Mouse (Mus musculus) stomach, embryonic 14.5 days (tissue): Measurements from ENCODE around the gene Ttbk2. TPM values are rescaled to one million over a fixed set of nuclear protein-coding genes. Genes with fewer than 3 reads are reported as not detected.

ENCODE experiments used
- ATAC-seq: fragments of 200-750 bp; cut with Nextera tagmentation; 2 replicates; pipeline ENCODE4 v1.8.0; 2017; ENCODE audit warnings: low read depth, moderate TSS enrichment; ENCODE audit not compliant: insufficient number of reproducible peaks, insufficient read depth, low FRiP score
- H3K27ac ChIP-seq: fragments of 300-500 bp; sonication (generic); 2 replicates; pipeline ENCODE4 v1.5.1; 2014; ENCODE audit warnings: mild to moderate bottlenecking, low read length, moderate library complexity, mixed read lengths
- H3K27me3 ChIP-seq: fragments of 300-500 bp; sonication (generic); 2 replicates; pipeline ENCODE4 v1.6.1; 2014; ENCODE audit warnings: low read length, control low read depth, mixed read lengths; ENCODE audit not compliant: control insufficient read depth, insufficient read depth
- H3K36me3 ChIP-seq: fragments of 300-500 bp; sonication (generic); 2 replicates; pipeline ENCODE4 v1.6.1; 2014; ENCODE audit warnings: mild to moderate bottlenecking, control low read depth, low read length, moderate library complexity, mixed read lengths; ENCODE audit not compliant: control insufficient read depth, insufficient read depth
- H3K4me1 ChIP-seq: fragments of 300-500 bp; sonication (generic); 2 replicates; pipeline ENCODE4 v1.6.1; 2014; ENCODE audit warnings: low read length, control low read depth, mixed read lengths; ENCODE audit not compliant: control insufficient read depth, insufficient read depth
- H3K4me2 ChIP-seq: fragments of 300-500 bp; sonication (generic); replicated peaks from 2 replicates; pipeline ENCODE4 v1.6.1; 2014; ENCODE audit warnings: low read depth, low read length, control low read depth
- H3K4me3 ChIP-seq: fragments of 300-500 bp; sonication (generic); 2 replicates; pipeline ENCODE4 v1.5.1; 2014; ENCODE audit warnings: low read depth, low read length, control low read depth
- H3K9ac ChIP-seq: fragments of 300-500 bp; sonication (generic); replicated peaks from 2 replicates; pipeline ENCODE4 v1.6.1; 2014; ENCODE audit warnings: low read depth, mild to moderate bottlenecking, control low read depth, low read length, moderate library complexity, mixed read lengths
- H3K9me3 ChIP-seq: fragments of 300-500 bp; sonication (generic); 2 replicates; pipeline ENCODE4 v1.6.1; 2016; ENCODE audit warnings: low read depth, low read length, control low read depth; ENCODE audit not compliant: control insufficient read depth
- WGBS: fragments of 180-500 bp; shearing (Covaris S2); extraction: QIAGEN DNeasy Blood & Tissue Kit; methylation state at CpG from one replicate; pipeline ENCODE4 v1.1.7; 2014; 5-methylcytosine and 5-hydroxymethylcytosine counted together
- polyA plus RNA-seq: library from polyadenylated mRNA; unstranded; fragments of >200 nt; fragmentation: Nextera tagmentation; extraction: Ambion mirVana; gene quantifications from 2 replicates; pipeline ENCODE4 v1.2.1, GENCODE M21; 2014

Gene Ttbk2
- polyA plus RNA-seq, 1 experiment from 2014 or later = 5.1 TPM

- no peak for ATAC-seq
Observed at GRCm38 (mm10) chr2:120835167-120835566, 15.2 kb downstream of the Ttbk2 start.

GRCm38 (mm10) chr2:120826936-120827638, 23.3 kb downstream of the Ttbk2 start:
- Histone ChIP-seq H3K9me3 (no peaks in the 10 kb centered on the region), H3K4me2 (no peak overlapping the region), H3K27me3 (no peaks in the 10 kb centered on the region), H3K4me3 (no peak overlapping the region), H3K4me1 (no peaks in the 10 kb centered on the region), H3K27ac (no peak overlapping the region), H3K36me3 (no peaks in the 10 kb centered on the region), H3K9ac (no peak overlapping the region)
- no peak for ATAC-seq
- WGBS = 48% methylated on average over 1 of the region's 1 CpGs

More at GRCm38 (mm10) chr2:120835167-120835566, 15.2 kb downstream of the Ttbk2 start:
- no peak overlapping the region for H3K4me3 ChIP-seq
- no peak overlapping the region for H3K4me2 ChIP-seq
- H3K27me3 ChIP-seq = no peaks in the 10 kb centered on the region
- WGBS = 92% methylated on average over 4 of the region's 4 CpGs
- no peaks in the 10 kb centered on the region for H3K4me1 ChIP-seq
- no peaks in the 10 kb centered on the region for H3K36me3 ChIP-seq
- H3K9ac ChIP-seq = no peak overlapping the region
- no peak overlapping the region for H3K27ac ChIP-seq
- no peaks in the 10 kb centered on the region for H3K9me3 ChIP-seq

- no peak overlapping the region for H3K4me3 ChIP-seq
- no peak overlapping the region for H3K4me2 ChIP-seq
- WGBS = 88% methylated on average over 2 of the region's 2 CpGs
- no peak for ATAC-seq
- no peaks in the 10 kb centered on the region for H3K4me1 ChIP-seq
- no peak overlapping the region for H3K9ac ChIP-seq
- H3K27me3 ChIP-seq = no peaks in the 10 kb centered on the region
- no peaks in the 10 kb centered on the region for H3K9me3 ChIP-seq
- no peaks in the 10 kb centered on the region; the same call in 1 of the 2 replicates for H3K36me3 ChIP-seq
- no peak overlapping the region for H3K27ac ChIP-seq
Observed at GRCm38 (mm10) chr2:120770265-120770935, 80.0 kb downstream of the Ttbk2 start.

GRCm38 (mm10) chr2:120761922-120762321, 88.5 kb downstream of the Ttbk2 start:
- no peak for ATAC-seq
- Histone ChIP-seq H3K9me3 (no peaks in the 10 kb centered on the region), H3K27ac (no peak overlapping the region), H3K4me2 (no peak overlapping the region), H3K4me1 (no peaks in the 10 kb centered on the region), H3K27me3 (no peaks in the 10 kb centered on the region), H3K4me3 (no peak overlapping the region), H3K9ac (no peak overlapping the region), H3K36me3 (no peaks in the 10 kb centered on the region; the same call in 1 of the 2 replicates)

GRCm38 (mm10) chr2:120748041-120748440, 102.4 kb downstream of the Ttbk2 start:
- no peak overlapping the region for H3K27ac ChIP-seq
- H3K9ac ChIP-seq = no peak overlapping the region
- no peak for ATAC-seq
- H3K4me3 ChIP-seq = no peak overlapping the region
- no peaks in the 10 kb centered on the region for H3K27me3 ChIP-seq
- WGBS = 96% methylated on average over 2 of the region's 2 CpGs
- H3K9me3 ChIP-seq = no peaks in the 10 kb centered on the region
- H3K4me1 ChIP-seq = no peaks in the 10 kb centered on the region
- no peak overlapping the region for H3K4me2 ChIP-seq
- peaks cover 12% of the 10 kb centered on the region; the same call in 1 of the 2 replicates for H3K36me3 ChIP-seq

- Histone ChIP-seq H3K9me3 (no peaks in the 10 kb centered on the region), H3K36me3 (peaks cover 12% of the 10 kb centered on the region; the same call in 1 of the 2 replicates), H3K4me2 (no peak overlapping the region), H3K27me3 (no peaks in the 10 kb centered on the region), H3K27ac (no peak overlapping the region), H3K4me1 (no peaks in the 10 kb centered on the region), H3K9ac (no peak overlapping the region), H3K4me3 (no peak overlapping the region)
- 94% methylated on average over 1 of the region's 1 CpGs for WGBS
- ATAC-seq = no peak
Observed at GRCm38 (mm10) chr2:120745496-120745895, 104.9 kb downstream of the Ttbk2 start.

- peak overlapping the region; percentile 94 for H3K27ac ChIP-seq
- WGBS = 31% methylated on average over 7 of the region's 7 CpGs
- peak overlapping the region; percentile 94 for H3K4me2 ChIP-seq
- H3K4me3 ChIP-seq = peak overlapping the region; percentile 96
- peaks cover 12% of the 10 kb centered on the region; the same call in 1 of the 2 replicates for H3K4me1 ChIP-seq
- peaks cover 12% of the 10 kb centered on the region for H3K36me3 ChIP-seq
- H3K9ac ChIP-seq = no peak overlapping the region
- ATAC-seq = no peak
- no peaks in the 10 kb centered on the region for H3K9me3 ChIP-seq
- H3K27me3 ChIP-seq = no peaks in the 10 kb centered on the region
Observed at GRCm38 (mm10) chr2:120731877-120732530, 118.4 kb downstream of the Ttbk2 start.

- peaks cover 12% of the 10 kb centered on the region; the same call in 1 of the 2 replicates for H3K4me1 ChIP-seq
- under 1% methylated on average over 58 of the region's 61 CpGs for WGBS
- H3K9me3 ChIP-seq = no peaks in the 10 kb centered on the region
- H3K9ac ChIP-seq = peak overlapping the region; percentile 85
- no peaks in the 10 kb centered on the region for H3K27me3 ChIP-seq
- peak overlapping the region; percentile 94 for H3K4me2 ChIP-seq
- peaks cover 19% of the 10 kb centered on the region for H3K36me3 ChIP-seq
- peak overlapping the region; percentile 96 for H3K4me3 ChIP-seq
- peak; percentile 98 for ATAC-seq
- peak overlapping the region; percentile 94 for H3K27ac ChIP-seq
Observed at GRCm38 (mm10) chr2:120731167-120731862, 119.1 kb downstream of the Ttbk2 start.
